Mouse (Mus musculus) thymus, postnatal 10 days (tissue): ENCODE results near the gene Gm11444.
A peak's percentile ranks its signal among the peaks of the same experiment; 100 is the strongest.

Experiments
- DNase-seq, 2 experiments: peaks; one replicate each; pipeline ENCODE4 v3.0.0; 2021; ENCODE audit warnings: low spot score in 2 of 2

The Gm11444 gene

DNA sequence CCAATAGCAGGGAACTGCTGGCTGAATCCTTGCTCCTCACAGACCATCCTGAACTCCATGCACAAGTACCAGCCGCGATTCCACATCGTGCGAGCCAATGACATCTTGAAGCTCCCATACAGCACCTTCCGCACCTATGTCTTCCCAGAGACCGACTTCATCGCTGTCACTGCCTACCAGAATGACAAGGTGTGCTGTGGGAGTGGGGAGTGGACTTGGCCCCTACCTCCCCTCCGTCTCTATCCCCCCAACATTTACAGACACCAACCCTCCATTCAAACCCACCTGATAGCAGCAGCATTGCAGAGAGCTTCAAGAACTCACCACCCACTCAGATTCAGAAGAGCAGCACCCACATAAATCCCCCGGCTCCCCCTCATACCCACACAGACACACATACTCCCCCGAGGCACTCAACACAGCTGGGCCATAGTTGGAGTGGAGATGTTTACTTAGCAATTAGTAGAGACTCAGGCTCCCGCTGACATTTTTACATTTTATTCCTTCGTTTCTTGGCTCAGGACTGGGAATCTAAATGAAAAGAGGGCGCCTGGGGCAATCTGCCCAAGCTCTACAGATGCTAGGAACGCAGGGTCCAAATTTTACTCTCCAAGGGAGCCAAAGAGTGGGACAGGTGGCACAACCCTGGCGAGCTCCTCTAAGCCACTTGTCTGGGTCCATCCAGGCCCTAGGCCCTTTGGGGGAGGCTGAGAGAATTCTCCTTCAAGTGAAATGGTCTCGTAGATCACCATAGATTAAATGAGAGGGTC lies 14.2 kb downstream of the Gm11444 start:
- no peak for DNase-seq

DNA sequence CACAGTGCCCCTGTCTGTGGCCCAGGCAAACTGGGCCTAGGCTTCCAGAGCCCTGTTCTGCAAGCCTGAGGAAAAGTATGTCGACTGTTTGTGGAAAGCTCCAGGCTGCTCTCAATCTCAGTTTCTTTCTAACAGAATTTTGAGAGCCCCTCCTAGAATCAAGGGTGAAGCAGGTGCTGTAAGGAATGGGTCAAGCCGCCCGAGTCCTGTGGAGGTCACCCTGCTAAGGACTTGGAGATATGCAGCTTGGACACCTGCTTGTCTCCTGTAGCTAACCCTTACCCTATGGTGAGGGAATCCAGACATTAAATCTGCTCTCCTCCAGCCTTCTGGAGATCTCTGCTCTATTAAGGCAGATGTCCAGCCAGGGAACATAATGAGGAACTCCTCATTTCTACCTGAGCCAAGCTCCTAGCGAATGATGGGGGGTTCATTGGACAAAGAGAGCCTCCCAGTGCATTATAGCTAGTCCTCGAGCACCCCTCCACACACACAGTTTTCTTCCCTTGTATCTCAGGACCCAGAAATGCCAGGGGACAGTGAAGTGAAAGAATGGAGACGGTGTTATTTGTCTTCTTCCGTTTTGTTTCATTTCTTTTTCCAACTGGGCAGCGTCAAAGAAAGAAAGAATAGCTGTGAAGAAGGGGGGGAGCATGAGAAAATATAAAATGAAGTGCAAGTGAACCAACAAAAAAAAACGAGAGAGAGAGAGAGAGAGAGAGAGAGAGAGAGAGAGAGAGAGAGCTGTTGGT lies 15.0 kb downstream of the Gm11444 start:
- no peak for DNase-seq

DNA sequence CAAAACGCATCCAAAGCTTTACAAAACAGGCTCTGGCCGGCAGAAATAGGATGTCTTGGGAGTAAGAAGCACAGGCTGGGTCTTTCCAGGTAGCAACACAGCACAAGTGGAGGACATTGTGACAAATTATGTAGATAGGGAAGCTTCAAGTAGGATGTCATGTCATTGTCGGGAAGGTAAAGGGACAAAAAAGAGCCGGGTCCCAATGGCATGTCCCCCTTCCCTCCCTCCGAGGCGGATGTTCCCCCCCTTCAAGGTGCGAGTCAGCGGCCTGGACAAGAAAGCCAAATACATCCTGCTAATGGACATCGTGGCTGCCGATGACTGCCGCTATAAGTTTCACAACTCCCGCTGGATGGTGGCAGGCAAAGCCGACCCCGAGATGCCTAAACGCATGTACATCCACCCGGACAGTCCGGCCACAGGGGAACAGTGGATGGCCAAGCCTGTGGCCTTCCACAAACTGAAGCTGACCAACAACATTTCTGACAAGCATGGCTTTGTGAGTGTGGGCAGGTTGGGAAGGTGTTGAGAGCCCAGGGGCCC lies 15.7 kb downstream of the Gm11444 start:
- DNase-seq = no peak

DNA sequence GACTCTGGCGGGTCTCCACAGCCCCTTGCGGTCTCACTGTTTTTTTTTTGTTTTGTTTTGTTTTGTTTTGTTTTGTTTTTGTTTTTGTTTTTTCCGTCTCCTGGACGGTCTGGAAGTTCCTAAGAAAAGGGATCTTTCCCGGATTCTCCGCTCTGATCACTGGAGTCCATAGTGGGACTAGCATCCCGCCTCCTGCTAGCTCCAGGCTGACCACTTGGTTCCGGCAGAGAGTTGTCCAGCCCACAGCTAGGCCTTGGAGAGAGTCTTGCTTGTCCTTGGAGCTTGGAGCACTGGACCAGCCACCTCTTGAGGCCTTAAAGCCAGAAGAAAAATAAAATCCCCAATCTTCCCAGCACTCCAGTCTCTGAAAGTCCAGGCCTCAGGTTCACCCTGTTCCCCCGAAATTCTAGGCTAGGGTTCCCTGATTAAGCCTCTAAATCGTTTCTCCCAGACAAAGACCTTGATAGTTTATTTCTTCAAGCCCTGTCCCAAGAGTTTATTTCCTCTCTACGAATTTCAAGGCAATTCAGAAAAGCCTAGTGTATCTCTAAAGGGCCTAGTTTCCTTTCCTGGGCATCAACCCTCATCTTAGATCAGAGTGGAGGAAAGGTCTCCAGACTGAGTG lies 16.3 kb downstream of the Gm11444 start:
- DNase-seq = no peak

DNA sequence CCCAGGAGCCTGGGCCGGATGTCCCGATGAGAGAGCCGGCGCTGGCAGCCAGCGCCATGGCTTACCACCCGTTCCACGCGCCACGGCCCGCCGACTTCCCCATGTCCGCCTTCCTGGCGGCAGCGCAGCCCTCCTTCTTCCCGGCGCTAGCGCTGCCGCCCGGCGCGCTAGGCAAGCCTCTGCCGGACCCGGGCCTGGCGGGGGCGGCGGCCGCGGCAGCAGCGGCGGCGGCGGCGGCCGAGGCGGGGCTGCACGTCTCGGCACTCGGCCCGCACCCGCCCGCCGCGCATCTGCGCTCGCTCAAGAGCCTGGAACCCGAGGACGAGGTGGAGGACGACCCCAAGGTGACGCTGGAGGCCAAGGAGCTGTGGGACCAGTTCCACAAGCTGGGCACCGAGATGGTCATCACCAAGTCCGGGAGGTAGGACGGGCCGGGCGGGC lies 17.0 kb downstream of the Gm11444 start:
- DNase-seq = no peak

DNA sequence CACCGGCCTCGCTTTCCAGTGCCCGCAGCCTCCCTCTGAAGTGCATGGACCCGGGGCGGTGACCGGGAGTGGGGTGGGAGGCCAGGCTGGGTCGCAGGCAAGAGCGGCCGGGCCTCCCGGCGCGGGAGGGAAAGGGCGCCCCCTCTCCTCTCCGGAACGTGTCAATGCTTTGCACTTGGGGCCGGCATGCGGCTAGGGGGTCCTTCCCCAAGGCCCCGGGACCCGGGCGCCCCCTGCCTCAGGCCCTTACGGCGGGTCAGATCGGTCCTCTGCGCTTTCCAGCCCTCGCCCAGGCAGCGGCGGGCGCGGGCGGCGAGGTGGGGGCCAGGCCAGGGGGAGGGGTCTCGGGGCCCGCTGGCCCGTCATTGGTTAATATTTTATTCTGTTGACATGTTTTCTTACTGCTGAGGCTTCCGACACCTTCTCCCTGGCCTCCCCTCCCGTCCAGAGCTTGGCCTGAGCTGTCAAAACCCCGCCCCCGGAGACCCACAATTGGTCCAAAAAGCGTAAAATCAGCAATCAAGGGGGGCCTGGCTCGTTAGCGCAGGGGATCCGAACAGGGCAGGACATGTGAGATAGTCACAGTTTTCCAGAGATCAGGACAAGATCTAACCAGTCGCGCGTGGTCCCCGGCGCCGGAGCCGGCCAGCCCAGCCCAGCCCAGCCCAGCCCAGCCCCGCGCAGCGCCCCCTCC lies 17.8 kb downstream of the Gm11444 start, which contains the start of gene Tbx2:
Tbx2 (plus strand) TSS at position 321 of the 694 bp plus-strand sequence.
- no peak for DNase-seq

DNA sequence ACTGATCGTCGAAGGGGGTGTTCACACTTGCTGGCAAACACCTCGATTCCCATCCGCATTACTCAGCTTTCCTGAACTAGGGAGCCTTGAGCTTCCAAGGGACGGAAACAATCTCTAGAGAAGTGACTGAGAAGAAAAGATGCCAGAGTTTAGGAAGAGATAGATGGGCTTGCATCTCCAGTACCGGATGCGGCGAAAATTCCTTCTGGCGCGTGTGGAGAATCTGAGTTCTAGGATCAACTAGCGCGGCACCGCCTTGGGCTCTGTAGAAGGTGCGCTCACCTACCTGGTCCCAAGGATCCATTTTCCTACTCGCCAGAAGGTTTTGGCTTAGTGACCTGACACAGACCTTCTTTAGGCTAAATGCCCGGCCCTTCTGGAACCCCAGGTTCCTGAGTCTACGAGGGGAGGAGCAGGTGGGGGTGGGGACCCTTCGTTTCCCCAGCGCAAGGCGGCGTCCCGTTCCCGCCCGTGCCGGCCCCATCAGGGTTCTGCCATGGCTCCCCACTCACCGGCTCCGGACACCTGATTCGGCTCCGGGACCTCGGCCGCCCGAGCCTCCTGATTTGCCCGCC lies 18.4 kb downstream of the Gm11444 start:
- DNase-seq = no peak

DNA sequence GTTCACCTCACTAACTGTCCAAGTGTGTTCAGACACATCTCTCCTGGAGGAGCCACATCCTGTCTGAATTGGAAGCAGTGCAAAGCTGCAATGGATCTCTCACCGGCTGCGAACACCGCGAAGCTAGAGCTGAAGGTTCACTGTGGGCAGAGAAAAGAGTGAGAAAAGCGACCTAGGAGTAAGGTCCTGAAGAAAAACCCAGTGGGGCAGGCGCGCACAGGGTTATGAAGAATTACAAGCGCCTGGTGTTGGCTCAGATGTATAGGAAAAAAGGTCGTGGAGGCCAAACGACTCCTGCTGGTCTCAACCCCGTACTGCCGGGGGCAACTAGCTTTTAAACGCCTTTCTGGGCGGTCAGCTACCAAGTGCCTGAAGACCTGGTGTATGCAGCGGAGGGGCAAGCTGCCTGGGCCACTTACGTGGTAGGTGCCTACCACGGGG lies 19.2 kb downstream of the Gm11444 start:
- no peak for DNase-seq

DNA sequence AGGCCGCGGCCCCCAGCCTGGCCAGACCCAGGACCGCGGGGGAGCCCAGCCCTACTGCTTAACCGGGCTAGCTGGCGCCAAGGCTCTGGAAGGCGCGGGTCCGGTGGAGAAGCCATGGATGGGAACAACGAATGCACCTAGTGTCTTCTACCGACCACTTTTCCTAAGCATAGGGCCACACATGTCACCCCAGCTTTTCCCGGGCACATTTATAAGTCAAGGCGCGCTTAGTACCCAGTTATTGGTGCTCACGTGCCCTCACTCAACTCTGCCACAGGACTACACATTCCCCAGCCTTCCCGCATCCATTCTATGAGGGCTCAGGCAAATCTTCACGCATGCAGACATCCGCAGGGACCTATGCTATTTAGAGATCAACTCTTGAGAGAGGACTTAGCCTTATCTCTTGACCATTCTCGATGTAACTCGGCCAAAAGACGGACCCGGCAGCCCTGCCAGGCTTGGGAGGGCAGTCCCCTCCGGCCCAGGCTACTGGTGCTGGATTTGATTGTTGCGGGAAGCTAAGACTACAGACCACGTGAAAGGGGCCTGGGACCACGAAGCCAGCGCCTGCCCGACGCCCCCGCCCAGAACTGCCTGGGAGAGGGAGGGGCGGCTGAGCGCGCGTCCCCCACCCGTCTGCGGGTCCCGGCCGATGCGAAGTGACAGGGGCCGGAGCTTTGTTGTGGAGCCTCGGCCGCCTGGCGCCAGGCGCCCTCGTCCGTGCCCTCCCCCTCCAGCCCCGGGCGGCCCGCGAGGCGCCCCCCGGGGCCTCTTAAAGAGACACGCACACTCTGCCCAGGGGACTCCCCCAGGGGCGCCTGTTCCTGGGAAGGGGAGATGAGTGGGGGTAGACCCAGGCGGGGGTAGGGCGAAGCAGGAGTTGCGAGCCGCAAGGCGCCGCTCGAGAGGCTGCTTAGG lies 20.4 kb downstream of the Gm11444 start:
- no peak for DNase-seq

DNA sequence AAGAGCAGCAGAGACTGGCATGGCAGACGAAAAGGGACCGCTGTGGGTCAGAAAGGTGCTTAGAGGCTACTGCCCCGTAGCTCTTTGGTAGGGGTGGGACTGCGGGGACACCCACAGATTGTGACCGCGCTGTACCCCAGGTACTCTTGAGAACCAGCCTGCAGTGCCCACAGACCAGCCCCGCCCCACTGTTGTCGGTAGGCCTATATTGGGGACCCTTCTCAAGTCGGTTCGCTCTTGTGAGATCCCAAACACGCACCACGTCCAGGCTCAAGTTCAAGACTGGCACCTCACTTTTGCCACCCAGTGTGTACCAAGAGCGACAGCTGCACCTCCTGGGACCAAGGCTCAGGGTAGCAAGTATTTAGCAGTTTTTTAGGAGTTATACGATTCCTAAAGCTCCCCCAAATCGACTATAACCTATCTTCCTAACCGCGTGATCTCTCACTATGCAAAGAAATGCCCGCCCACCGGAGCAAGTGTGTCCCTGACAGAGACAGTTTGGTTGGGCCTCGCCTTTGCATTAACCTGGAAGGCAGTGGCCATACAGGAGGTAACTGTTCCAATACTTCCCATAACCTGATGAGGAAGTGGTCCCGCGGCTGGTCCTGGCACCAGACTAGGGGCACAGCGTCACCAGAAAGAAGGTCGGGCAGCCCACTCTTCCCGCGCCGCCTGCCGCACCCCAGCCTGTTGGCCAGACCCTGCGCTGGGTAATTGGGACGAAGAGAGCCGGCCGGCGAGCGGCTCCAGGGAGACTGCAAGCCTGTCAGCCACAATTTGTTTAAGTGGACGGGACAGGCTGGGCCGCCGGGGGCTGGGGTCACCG lies 21.2 kb downstream of the Gm11444 start:
- DNase-seq = no peak

DNA sequence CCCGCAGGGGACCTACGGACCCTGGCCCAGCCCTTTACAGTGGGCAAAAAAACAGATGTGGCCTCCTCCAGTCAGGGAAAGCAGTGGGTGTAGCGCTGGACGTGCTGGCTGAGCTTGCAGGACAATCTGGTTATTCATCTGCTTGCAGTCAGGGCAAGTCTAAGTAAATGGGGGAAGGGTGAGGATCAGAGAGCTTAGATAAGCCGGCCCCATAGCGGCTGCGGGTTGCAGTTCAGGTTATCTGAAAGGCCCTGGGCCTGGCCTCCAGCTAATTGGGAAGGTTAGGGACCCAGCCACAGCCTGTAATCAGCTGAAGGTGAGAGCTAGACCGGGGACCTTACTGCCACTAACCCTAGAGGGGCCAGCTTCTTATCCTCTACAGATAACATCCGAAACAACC lies 22.8 kb downstream of the Gm11444 start:
- DNase-seq = no peak

DNA sequence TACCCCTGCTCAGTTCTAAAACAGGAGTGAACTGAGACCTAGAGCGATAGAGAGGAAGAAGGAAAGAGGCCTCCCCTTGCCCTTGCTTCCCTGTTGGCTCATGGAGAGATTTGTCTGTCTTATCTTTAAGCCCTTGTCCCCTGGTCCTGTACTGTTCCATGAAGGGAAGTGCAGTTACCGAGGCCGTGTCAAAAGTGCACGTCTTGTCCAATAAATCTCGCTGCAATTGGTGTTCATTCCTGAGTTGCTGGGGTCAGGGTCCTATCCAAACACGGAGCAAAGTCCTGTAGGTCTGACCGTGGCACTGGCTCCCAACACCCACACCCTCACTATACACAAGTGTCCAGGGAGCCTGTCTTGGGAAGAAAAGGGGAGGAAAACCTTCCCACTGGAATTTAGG lies 24.3 kb downstream of the Gm11444 start:
- no peak for DNase-seq

DNA sequence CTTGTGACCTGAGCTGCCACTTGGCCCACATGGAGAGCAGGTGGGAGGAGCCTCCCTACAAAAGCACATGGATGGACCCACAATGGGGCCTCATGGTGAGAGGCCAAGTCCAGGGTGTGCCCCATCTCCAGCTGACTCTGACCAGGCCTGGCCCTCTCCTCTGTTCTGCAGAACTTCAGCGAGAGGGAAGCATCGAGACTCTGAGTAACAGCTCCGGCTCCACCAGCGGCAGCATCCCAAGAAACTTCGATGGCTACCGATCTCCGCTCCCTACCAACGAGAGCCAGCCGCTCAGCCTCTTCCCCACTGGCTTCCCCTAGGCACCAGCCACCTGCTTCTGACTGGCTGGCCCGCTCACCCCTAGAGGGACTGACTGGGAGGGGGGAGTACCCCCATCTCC lies 25.1 kb downstream of the Gm11444 start:
- no peak for DNase-seq

DNA sequence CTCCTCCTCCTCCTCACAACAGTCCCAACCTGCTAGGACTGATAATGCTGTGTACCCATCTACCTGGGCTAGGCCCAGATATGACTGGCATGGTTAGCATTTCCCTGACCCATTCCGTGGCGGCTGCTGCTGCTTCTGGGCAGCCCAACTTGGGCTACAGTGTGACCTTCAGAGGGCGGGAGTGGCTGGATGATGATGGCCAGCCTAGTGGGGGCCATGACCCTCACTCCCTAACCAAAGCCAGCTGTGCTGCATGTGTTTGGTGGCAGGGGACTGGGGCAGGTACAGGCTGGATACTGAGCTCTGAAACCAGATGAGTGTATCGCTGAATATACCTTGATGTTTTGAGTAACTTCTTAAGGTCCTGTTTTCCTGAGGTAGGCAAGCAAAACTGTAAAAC lies 26.3 kb downstream of the Gm11444 start:
- DNase-seq = no peak

DNA sequence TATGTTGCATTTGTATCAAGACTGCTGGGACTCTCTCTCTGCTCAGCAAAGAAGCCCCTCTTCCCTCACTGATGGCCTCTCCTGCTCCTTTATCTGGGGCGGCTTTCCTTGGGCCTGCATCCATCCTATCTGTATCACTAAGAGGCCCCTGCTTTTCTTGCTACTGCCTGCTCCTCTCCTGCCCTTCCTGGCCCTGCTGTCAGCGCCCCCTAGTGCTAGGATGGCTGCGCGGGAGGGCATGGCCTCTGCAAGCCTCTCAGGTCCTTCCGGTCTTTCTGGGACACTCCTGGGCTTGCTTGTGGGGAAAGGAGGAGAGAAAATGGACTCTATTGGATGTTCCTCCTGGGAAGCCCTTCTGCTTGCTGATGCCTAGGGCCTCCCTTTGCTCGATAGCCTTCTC lies 27.0 kb downstream of the Gm11444 start:
- DNase-seq = peak; percentile 52 to 85

DNA sequence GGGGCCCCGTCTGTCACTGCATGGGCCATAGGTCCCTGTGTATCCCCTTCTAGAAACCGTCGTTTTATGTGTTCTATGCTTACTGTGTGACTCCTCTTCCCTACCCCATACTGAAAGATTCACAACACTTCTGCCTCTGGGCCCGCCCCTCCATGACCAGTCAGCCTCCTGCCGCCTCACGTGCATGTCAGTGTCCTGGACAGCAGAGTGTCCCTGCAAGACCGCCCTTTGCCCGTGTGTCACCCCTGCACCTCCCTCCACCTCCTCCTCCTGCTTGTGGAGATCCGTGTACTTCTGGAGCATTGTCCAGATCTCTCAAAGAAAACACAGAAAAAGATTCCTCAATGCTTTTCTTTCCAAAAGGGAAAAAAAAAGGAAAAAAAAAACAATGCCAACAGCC lies 28.5 kb downstream of the Gm11444 start:
- DNase-seq = no peak

DNA sequence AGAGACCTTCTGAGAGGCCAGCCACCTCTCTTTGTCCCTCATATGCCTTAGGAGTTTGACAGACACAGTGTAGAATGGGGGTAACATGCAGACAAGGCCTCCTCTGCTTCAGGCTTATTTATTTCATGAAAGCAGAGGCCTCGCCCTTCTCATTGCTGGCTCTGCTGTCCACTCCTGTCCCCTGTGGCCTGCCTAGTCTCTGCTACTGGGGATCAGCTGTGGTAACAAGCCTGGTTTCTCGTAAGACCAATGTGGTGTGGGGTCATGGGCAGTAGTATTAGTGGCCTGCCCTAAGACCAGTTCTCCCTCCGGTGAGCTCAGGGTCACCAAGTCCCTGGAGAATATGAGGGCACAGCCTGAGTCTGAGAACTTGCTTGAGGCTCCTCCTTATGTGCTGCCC lies 29.2 kb downstream of the Gm11444 start:
- DNase-seq = no peak

DNA sequence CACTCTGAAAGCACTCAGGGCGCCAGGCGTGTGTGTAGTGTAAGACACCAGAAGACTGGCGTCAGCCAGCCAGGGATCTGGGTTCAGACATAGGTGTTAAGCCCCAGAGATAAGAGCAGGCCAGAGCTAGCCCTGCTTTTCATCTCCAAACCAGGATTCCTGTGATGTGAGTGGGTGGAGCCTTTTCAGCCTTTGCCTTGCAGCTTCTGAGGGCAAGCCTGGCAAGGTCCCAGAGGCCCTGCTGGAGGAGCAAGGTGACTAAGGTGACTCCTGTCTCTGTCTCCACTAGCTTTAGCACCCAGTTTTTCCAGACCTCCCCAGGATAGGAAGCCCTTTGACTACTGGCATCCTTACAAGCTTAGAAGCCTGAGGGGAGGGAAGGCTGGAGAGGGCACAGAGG lies 31.7 kb downstream of the Gm11444 start:
- DNase-seq = no peak

DNA sequence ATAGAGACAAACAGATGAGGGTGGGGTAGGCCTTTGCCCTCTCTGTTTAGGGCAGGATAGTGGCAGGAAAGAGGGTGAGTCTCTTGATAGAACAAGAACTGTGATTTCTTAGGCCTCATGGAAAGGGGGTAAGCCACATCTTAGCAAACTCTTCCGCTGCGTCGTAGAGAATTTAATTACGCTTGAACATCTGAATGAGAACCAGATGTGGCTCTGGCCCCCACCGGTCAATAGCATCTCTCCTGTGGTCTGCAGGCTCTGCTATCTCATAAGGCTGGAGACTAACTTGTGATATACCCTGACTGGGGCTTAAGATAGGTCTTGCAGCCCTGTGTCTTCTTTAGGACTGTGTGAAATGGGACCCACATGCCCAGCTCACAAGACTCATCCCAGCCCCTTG lies 33.7 kb downstream of the Gm11444 start:
- no peak for DNase-seq
